Mouse (Mus musculus) limb, embryonic 11.5 days (tissue): ENCODE measurements around the gene Scp2d1. TPM values are rescaled to one million over a fixed set of nuclear protein-coding genes. Genes with fewer than 3 reads are reported as not detected.
A peak's percentile ranks its signal among the peaks of the same experiment; 100 is the strongest.

Source experiments
- ATAC-seq: fragments of 200-750 bp; cut with Nextera tagmentation; 2 replicates; pipeline ENCODE4 v1.8.0; 2017; ENCODE audit warnings: low read depth; ENCODE audit not compliant: insufficient number of reproducible peaks, low FRiP score, low TSS enrichment
- DNase-seq: peaks from one replicate; pipeline ENCODE4 v3.0.0-alpha.2; 2015; ENCODE audit warnings: low spot score
- H3K27ac ChIP-seq: fragments of 300-500 bp; sonication (generic); replicated peaks from 2 replicates; pipeline ENCODE4 v1.5.1; 2014; ENCODE audit warnings: low read depth, mild to moderate bottlenecking, low read length
- H3K27me3 ChIP-seq: fragments of 300-500 bp; sonication (generic); 2 replicates; pipeline ENCODE4 v1.6.1; 2014; ENCODE audit warnings: mild to moderate bottlenecking, low read length, mixed read lengths; ENCODE audit not compliant: control insufficient read depth, insufficient read depth
- H3K36me3 ChIP-seq: fragments of 300-500 bp; sonication (generic); 2 replicates; pipeline ENCODE4 v1.6.1; 2014; ENCODE audit warnings: mild to moderate bottlenecking, low read length, moderate library complexity, mixed read lengths; ENCODE audit not compliant: control insufficient read depth, insufficient read depth
- H3K4me1 ChIP-seq: fragments of 300-500 bp; sonication (generic); 2 replicates; pipeline ENCODE4 v1.6.1; 2014; ENCODE audit warnings: low read length, mixed read lengths; ENCODE audit not compliant: control insufficient read depth, insufficient read depth
- H3K4me2 ChIP-seq: fragments of 300-500 bp; sonication (generic); 2 replicates; pipeline ENCODE4 v1.6.1; 2014; ENCODE audit warnings: low read depth, mild to moderate bottlenecking, moderate library complexity; ENCODE audit not compliant: severe bottlenecking
- H3K4me3 ChIP-seq: fragments of 300-500 bp; sonication (generic); 2 replicates; pipeline ENCODE4 v1.5.1; 2014; ENCODE audit warnings: low read depth, low read length
- H3K9ac ChIP-seq: fragments of 300-500 bp; sonication (generic); 2 replicates; pipeline ENCODE4 v1.6.1; 2014; ENCODE audit warnings: mild to moderate bottlenecking, low read length
- H3K9me3 ChIP-seq: fragments of 300-500 bp; sonication (generic); 2 replicates; pipeline ENCODE4 v1.6.1; 2016; ENCODE audit warnings: low read length; ENCODE audit not compliant: control insufficient read depth
- WGBS: fragments of 180-500 bp; shearing (Covaris S2); extraction: QIAGEN DNeasy Blood & Tissue Kit; methylation state at CpG from one replicate; pipeline ENCODE4 v1.1.7; 2014; 5-methylcytosine and 5-hydroxymethylcytosine counted together
- polyA plus RNA-seq: library from polyadenylated mRNA; unstranded; fragments of >200 nt; fragmentation: Nextera tagmentation; extraction: Ambion mirVana; gene quantifications from 2 replicates; pipeline ENCODE4 v1.2.1, GENCODE M21; 2014

Gene Scp2d1
- polyA plus RNA-seq, 1 experiment from 2014 or later, result not detected

DNA sequence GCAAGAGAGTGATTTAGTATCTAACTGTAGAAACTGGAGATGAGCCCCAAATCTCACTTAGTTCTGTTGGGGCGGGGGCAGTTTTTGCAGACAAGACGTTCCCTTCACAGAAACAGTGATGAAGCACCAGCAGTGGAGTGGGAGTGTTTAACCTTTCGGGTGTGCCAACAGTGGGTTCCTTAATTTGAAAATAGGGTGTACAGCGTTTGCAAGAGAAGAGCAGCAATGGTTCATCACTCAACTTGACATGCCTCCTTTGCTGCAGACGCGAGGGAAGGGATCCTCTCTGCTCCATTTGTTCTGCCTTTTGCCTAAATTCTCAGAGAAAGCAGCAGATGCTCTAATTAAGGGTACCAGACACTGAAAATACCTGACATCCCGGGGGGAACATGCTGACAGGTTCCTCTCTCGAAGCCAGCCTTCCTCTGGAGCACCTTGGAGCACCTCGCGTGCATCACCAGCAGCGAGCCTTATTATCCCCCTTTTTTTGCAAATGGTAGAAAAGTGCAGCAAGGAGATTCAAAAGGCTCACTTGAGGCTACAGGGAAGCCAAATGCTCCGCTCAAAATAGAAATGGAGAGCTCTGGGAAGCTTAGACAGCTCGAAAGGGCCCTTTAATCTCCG, 31.7 kb upstream of the Scp2d1 start:
- Histone ChIP-seq H3K4me1 (no peaks in the 10 kb centered on the region), H3K36me3 (no peaks in the 10 kb centered on the region), H3K4me3 (no peak overlapping the region), H3K9me3 (no peaks in the 10 kb centered on the region), H3K27me3 (no peaks in the 10 kb centered on the region), H3K4me2 (no peak overlapping the region), H3K9ac (no peak overlapping the region), H3K27ac (no peak overlapping the region)
- 56% methylated on average over 14 of the region's 14 CpGs for WGBS
- DNase-seq, result no peak
- ATAC-seq, result no peak

DNA sequence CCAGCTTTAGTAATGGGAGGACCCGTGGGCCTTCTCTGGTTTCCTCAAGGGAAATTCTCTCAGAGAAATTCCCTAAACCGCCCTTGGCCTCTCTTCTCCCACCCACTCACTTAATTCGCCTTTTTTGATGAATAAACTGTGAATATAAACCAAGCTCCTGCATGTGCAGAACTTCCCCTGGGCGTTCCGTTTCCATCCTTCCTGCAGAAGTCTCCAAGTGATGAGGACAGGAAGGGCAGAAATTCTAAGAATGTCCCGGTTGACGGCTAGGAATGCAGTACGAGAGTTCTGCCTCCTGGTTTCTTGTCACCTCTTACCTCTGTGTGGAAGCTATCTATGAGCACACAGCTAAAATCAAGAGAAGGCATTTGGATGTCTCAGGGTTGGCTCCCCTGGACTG, 25.9 kb upstream of the Scp2d1 start:
- no peak overlapping the region for H3K4me3 ChIP-seq
- no peak overlapping the region for H3K9ac ChIP-seq
- WGBS, result 72% methylated on average over 8 of the region's 8 CpGs
- no peaks in the 10 kb centered on the region for H3K36me3 ChIP-seq
- no peak for DNase-seq
- no peak overlapping the region for H3K4me2 ChIP-seq
- no peaks in the 10 kb centered on the region for H3K9me3 ChIP-seq
- no peak overlapping the region for H3K27ac ChIP-seq
- H3K4me1 ChIP-seq, result no peaks in the 10 kb centered on the region
- no peak for ATAC-seq
- no peaks in the 10 kb centered on the region for H3K27me3 ChIP-seq

DNA sequence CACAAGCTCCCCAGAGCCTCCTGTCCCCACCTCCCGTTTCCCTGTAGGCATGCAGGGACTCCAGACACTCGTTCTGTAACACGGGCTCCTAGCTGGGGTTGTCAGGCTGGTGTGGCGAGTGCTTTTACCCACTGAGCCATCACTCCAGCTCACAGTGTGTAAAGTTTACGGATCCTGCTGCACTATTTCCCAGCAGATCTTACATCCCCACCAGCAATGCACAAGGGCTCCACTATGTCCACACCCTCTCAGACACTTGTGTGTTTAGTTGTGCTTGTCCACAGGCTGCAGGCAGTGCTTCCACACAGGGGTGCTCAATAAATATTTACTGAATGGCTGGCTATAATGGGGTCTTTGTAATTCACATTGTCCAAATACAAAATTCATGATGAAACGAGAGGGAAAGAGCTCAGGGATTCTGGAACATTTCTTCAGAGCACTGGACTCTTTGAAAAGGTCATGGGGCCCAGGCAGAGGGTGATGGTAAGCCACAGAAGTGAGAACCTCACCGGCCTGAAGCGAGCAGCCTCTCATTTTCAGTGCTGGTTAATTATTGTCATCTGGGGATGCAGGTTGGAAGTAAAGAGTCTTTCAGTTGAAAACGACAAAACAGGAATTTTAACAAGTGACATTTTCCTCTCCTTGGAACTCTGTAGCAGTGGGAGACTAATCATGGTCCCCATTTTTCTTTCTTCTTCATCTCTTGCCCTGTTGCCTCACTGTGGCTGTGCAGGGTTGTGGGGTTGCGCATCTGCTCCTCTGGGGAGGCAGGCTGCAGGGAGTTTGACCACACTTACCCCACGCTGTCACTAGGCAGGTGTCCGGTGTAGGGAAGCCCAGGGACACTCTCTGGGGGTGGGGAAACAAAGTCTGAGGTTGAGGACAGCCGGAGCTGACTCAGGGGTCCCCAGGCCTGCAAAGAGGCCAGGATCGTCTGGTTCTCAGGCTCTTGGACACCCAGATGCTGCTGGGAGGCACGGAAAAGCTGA, 15.4 kb upstream of the Scp2d1 start:
- 53% methylated on average over 15 of the region's 15 CpGs for WGBS

DNA sequence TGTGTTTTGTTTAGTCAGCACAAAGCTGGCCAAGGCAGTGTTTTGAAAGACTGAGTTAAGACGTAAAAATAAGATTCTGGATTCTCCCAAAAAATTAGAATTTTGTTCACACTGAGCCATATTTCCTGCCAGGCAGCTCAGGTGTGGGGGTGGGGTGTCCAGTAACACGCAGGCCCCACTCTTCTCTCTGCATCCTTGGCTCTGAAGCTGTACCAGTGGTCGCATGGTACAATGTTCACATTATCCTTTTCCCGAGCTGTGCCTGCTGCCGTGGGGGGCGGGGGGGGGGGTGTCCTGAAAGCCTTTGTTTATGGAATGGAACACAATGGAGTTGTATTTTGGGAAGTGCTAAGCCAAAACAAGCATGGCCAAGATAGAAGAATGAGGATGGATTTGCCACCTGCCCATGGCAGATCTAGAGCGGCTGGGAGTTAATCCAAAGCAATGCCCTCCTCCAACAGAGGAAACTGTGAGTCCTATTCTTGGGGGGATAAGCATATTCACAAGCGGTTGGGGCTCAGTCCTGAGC, 5.1 kb downstream of the Scp2d1 start:
- Histone ChIP-seq H3K27me3 (no peaks in the 10 kb centered on the region), H3K36me3 (no peaks in the 10 kb centered on the region), H3K4me2 (no peak overlapping the region), H3K9me3 (no peaks in the 10 kb centered on the region), H3K4me3 (no peak overlapping the region), H3K4me1 (no peaks in the 10 kb centered on the region), H3K9ac (no peak overlapping the region), H3K27ac (no peak overlapping the region)
- ATAC-seq (no peak), DNase-seq (peak; percentile 20)
- 81% methylated on average over 8 of the region's 8 CpGs for WGBS

More for the DNA sequence above, 15.4 kb upstream of the Scp2d1 start:
- Histone ChIP-seq H3K27me3 (no peaks in the 10 kb centered on the region), H3K4me1 (no peaks in the 10 kb centered on the region), H3K27ac (no peak overlapping the region), H3K9ac (no peak overlapping the region), H3K4me2 (no peak overlapping the region), H3K4me3 (no peak overlapping the region), H3K9me3 (no peaks in the 10 kb centered on the region), H3K36me3 (no peaks in the 10 kb centered on the region)
- DNase-seq (no peak), ATAC-seq (no peak)

DNA sequence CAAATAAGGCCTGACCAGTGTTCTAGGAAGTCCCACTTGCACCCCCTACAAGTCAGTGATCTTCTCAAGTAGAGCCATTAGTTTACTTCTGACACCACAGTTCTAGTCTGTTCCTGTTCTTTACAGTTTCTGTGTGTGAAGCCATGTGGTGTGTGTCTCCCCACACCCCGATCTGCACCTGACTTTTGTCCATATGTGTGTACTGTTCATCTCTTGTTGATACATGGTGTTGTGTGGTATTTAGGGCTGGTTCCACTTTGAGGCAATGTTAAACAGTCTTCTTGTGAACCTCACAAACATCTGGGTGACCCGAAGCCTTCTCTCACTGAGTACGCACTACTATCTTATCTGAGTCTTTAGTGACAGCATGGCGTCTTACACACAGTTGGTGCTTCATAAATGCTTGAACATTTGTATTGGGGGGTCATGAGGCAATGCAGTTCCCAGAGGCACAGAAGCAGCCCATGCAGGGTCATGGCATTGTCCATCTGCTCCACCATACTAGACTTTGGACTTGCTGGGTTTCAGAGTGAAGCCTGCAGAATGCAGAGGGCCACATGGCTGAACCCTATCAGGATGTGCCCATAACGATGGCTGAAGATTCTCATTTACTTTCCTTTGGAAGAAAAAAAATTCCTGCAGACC, 13.3 kb downstream of the Scp2d1 start:
- no peak for ATAC-seq
- WGBS, result 89% methylated on average over 5 of the region's 5 CpGs
- peak; percentile 15 for DNase-seq

DNA sequence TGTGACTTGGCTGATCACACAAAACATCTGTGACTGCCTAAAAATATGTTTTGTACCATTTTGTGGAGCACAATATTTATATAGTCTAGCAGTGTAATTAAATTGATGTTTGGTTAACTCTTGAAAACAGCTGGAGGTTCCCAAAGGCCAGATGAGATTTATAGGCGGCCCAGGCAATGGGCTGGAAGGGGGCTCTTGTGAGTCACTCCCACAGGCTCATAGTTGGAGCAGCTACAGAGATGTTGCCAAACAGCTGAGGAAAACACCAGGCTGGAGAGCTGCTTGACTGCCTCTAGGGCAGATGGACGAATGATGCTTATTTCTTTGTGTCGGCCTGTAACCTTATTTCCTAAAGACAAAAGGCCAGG, 13.8 kb downstream of the Scp2d1 start:
- no peak overlapping the region for H3K4me3 ChIP-seq
- no peaks in the 10 kb centered on the region for H3K27me3 ChIP-seq
- no peak overlapping the region for H3K9ac ChIP-seq
- H3K27ac ChIP-seq, result no peak overlapping the region
- H3K9me3 ChIP-seq, result no peaks in the 10 kb centered on the region
- H3K4me2 ChIP-seq, result no peak overlapping the region
- no peaks in the 10 kb centered on the region for H3K4me1 ChIP-seq
- WGBS, result 87% methylated on average over 3 of the region's 3 CpGs
- no peaks in the 10 kb centered on the region for H3K36me3 ChIP-seq
- DNase-seq (no peak), ATAC-seq (no peak)

More for the DNA sequence above, 13.3 kb downstream of the Scp2d1 start:
- no peaks in the 10 kb centered on the region for H3K27me3 ChIP-seq
- H3K4me1 ChIP-seq, result no peaks in the 10 kb centered on the region
- no peak overlapping the region for H3K4me2 ChIP-seq
- H3K9me3 ChIP-seq, result no peaks in the 10 kb centered on the region
- no peak overlapping the region for H3K9ac ChIP-seq
- H3K27ac ChIP-seq, result no peak overlapping the region
- H3K4me3 ChIP-seq, result no peak overlapping the region
- no peaks in the 10 kb centered on the region for H3K36me3 ChIP-seq

DNA sequence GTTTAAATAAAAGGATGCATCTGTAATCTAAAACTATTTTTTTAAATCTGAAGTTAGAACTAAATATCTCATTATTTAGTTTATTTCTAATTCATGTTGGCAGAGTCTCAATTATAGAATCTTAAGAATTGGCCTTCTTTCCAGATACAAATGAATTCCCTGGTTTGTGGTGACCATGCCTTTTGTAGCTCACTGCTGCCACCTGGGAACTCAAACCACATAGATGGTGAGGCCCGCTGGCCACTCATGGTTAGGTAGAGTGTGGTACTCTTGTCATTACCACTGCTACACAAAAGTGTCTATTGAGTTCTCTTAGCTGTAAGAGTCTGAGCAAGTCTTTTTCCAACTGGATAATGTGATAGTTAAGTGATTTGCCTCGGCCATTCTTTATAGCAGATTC, 45.4 kb downstream of the Scp2d1 start:
- ATAC-seq, result no peak

More for the DNA sequence above, 45.4 kb downstream of the Scp2d1 start:
- H3K9ac ChIP-seq, result no peak overlapping the region
- DNase-seq, result no peak
- H3K4me1 ChIP-seq, result no peaks in the 10 kb centered on the region
- H3K36me3 ChIP-seq, result no peaks in the 10 kb centered on the region
- no peak overlapping the region for H3K27ac ChIP-seq
- no peak overlapping the region for H3K4me2 ChIP-seq
- H3K4me3 ChIP-seq, result no peak overlapping the region
- H3K27me3 ChIP-seq, result no peaks in the 10 kb centered on the region
- H3K9me3 ChIP-seq, result no peaks in the 10 kb centered on the region
- 78% methylated on average over 2 of the region's 2 CpGs for WGBS
